Mouse (Mus musculus) lung, postnatal 14 days (tissue): ENCODE measurements at regions not wholly inside any gene's neighbourhood (a gene's known extent, or its start where the extent isn't known, plus 50 kb on each side); places are given as distances from the start of the nearest gene placed in this dataset.

Experiments
- DNase-seq: peaks from one replicate; pipeline ENCODE4 v3.0.0; 2021

DNA sequence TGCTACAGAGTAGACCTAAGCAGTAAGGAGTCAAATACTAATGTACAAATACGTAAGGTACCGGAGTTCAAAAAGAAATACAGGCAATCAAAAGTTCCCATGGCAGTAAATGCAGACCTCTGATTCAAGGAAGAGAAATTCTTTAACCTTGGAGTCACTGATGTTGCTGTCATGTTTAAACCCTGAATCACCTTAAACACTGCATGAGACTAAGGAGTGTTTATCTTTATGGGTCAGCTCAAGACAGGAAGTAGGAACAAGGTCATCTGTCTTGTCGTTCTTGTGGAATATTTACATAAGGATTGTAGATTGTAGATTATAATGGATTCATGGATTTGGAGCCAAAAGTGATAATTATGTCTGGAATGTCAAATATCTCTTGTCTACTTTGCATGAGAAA, 1708.7 kb upstream of the Slc10a2 start:
- DNase-seq = no peak

DNA sequence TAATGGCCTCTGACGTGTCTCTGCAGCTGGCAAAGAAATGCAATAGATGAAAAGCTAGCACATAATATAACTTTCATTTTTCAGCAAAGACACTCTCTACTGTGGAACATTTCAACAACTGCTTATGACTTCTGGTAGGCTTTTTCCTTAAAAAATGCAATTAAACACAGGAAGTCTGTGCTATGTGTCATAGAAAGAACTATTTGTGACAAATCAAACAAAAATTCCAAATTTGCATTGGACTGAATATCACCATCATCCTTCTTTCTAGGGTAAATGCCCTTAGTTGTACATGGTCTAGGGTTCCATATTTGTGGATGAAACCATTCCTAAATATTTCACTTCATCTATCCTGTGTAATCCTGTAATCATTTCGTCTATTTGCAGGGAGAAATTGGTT, 1702.0 kb upstream of the Slc10a2 start:
- DNase-seq = no peak

DNA sequence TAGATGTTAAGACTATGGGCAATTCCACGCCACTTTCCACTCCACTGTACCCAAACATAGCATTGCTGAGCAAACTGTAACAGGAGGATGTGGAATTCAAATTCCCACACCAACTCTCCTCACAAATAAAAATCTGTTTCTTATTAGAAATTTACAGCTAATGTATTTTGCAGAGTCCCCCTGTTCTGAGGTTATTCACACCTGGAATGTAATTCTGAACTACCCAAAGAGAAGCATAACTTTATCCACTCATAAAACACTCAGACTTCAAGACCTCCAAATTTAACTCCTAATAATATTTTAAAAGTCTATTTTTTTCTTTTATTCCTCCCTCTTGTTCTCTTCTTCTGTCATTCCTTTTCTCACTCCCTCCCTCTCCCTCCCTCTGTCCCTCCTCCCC, 1698.0 kb upstream of the Slc10a2 start:
- DNase-seq = no peak

DNA sequence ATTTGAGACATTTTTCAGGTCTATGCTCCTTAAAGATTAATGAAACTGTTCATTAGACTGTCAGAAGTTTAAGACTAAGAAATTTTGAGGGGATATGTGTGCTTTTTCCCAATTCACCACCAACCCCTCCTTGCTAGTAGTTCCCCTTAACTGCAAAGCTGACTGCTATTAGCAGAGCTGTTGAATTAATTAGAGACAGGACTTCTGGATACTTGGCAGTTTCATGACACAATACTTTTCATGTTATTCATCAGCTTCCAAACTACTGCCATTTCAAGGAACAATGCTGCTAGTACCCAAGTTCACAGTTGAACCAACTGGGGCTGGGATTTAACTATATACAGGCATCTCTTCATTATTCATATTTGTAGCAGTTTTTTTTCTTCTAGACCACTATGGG, 1695.9 kb upstream of the Slc10a2 start:
- no peak for DNase-seq

DNA sequence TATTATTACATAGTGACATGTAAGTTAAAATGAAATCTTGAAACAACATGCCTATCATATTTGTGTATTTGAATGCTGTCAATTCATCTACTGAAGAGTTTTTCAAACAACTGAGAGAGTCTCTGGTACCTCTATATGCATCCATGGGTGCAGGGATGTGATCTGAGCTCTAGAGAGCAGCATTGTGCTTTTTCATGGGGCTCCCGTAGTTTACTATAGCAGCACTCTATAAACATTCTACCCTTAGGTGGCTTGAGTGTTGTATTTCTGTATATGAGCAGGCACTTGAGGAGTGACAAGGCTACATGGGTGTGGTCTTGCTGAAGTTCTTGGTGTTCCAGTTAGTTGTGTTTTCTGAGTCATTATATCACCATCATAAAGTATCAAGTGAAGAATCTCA, 1683.9 kb upstream of the Slc10a2 start:
- no peak for DNase-seq

DNA sequence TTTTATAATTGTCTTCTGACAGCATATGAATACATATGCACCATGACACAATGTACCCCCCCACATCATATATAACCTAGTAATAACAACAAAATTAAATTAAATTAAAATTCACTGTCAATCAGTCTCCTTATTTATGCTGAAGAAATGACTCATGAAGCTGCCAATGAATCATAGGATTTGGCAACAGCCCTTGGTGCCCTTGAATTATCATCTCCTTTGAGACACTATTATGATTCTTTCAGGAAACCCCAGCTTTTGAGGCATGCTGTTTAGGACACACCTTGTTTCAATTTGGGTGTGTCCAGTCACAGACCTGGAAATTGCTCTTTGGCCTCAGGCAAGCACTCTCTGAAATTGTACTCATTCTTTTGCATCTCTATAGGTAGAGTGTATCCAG, 1675.8 kb upstream of the Slc10a2 start:
- no peak for DNase-seq

DNA sequence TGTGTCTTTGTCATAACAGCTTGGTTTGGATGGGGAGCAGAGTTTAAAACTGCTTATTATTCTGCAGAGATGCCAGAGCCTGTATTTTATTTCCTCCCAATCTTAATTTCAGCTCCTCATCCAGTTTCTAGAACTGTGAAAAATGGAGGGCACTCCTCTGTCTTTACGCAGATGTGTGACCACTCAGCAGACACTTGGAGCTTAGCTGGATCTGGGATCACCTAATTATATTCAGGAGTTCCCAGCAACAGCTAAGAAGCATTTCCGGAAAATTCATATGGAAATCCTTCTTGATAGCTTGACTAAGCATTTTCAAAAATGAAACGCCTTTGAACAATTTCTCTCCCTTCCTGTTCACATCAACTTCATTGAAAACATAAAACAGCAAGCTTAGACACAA, 1670.0 kb upstream of the Slc10a2 start:
- DNase-seq = no peak

DNA sequence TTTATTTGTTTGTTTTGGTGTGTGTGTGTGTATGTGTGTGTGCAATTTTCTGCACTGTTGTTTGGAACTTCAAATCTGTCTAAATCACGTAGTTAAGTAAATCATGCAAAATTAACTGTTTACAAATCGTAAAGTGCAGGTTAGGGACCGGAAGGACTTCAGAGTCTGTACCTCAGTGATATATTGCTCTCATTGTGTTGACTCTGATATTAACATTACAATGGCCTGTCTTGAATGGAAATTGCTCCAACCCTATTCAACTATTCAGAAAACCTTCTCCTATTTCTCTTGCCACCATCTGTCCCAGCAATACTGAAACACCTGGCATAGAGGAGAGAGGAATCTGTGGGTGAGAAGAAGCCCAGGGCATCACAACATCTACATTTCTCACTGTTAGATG, 1624.4 kb upstream of the Slc10a2 start:
- DNase-seq = no peak

DNA sequence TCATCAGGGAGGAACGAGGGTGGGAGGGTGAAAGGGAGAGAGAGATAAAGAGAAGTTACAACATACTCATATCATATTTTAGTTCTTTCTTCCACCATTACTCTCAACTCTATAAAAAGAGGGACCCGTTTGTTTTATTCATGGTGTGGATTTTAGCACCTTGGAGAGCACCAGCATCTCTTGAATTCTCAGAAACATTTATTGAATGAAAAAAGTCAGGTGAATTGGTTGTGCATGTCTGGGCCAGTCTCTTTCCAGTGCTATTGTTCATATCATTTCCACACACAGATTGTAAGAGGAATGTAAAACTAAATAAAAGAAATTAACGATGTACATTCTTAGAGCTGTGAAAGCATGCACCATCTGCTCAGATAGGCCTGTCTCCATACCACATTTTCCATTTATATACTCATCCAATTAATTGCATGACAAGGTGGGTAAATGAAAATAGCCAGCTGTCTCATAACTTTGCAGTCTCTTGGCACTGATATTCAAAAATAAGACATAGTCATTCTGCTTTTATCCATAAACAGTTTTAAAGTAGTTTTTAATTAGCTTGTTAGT, 1603.8 kb upstream of the Slc10a2 start:
- DNase-seq = no peak

DNA sequence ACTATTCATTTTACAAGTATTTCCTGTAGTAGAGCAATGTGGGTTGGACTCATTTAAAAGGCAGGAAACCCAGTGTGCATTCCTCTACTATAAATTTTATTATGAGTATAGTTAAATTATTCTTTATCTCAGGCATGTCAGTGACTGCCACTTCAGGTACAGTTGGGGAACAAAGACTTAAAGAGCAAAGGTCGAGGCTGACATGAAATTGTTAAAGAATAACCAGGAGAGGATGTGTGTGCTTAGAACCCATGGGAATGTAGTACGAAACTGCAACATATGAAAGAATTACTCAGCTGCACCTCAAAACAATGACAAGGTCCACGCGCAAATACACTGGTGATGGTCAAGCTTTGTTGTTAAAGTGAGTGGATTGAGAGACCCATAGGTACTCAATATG, 1583.4 kb upstream of the Slc10a2 start:
- no peak for DNase-seq

DNA sequence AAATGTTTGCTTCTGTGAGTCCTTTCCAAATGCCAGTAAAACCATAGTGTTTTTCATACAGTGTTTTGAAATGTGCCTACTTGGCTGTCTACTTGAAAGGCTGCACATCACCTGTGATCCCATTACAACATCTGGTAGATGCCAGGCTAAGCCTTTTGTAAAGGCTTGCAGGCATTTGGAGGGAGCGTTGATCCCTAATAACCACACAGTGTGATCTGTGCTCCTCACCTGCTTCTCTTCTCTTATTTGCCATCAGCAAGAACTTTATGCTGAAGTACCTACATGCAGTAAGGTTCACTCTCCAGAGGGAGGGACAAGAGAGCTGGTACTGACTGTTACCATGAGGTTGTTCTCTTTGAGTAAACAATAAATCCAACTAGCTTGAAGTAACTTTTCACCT, 1553.7 kb upstream of the Slc10a2 start:
- no peak for DNase-seq

DNA sequence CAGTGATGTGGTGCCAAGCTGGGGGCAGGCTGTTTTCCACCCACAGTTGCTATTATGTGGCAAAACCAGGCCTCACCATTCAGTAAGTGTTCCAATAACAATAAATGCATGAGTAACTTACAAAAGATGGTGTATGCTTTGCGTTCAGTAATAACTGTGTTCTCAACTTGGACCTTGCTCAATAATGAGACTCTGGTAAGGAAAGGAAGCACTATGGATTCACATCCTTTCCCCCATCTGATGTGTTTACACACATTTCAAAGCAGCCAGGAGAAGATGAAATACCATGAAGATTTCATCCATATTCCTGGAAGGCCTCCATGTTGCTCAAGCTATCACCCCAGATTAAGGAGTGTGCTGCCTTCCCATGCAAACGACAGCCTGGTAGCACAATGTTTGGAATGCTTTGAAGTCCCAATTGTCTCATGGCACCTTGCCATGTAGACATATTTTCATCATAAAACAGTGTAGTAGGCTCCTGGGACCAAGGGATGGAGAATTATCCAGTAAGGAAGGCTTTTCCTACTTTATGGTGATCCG, 1552.4 kb upstream of the Slc10a2 start:
- no peak for DNase-seq

DNA sequence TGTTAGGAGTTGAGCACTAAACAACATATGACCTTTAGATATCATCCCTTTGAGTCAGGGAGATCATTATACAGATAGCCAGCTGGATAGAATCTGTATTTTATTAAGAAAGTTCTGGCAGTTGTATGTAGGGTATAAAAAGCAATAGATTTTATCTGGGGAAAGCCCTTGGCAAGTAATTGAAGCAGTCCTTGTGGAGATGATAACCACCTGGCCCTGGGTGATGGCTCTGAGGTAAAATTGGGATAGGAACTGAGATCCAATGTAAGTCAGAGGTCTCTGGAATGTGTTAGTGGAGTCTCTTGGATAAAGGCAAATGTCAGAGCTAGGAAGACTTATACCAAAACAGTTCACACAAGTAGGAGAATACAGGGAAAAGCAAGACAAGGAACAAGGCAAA, 1547.0 kb upstream of the Slc10a2 start:
- DNase-seq = no peak

DNA sequence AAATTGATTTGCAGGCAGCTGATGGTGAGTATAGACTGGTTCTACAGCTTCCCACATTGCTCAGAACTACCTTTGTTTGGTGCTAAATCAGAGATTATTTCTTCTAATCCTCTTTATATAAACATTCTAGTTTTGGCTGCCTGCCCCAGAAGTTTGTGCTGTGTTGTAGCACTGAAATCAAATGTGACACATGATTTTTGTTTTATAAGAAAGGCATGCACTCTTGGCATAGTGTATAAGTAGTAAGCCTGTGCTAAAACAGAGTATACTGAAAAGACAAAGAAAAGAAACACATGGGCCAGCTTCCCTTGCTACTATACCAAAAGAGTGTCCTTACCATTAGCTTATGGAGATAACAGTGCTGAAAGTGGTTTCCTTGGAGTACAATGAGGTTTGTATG, 1542.9 kb upstream of the Slc10a2 start:
- DNase-seq = no peak

DNA sequence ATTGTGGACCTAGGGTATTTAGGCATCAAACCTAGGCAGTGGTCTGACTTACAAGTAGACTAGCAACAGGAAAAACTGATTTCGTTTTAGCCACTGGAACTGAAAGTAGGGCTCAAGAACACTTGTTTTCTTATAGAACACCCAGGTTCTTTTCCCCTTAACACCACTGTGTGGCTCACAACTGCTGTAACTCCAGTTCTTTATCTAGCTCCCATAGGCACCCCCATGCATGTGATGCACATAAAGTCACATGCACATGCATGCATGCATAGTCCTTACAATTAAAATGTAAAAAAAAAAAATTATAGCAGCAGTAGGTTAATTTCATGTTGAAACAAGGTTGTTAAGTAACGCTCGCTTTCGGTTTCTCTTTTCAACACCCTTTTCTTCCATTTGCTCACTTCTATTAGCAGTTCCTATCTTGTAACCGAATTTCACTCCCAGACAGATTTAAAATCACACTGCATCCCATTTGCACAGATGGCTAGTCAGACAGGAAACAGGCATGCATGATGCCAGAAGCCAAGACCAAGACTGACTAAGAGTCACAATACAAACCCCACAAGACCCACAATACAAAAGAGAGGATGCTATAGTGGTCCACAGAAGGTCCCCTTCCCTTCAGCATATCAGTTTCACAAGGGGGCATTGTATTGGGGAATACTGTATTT, 1540.3 kb upstream of the Slc10a2 start:
- no peak for DNase-seq

DNA sequence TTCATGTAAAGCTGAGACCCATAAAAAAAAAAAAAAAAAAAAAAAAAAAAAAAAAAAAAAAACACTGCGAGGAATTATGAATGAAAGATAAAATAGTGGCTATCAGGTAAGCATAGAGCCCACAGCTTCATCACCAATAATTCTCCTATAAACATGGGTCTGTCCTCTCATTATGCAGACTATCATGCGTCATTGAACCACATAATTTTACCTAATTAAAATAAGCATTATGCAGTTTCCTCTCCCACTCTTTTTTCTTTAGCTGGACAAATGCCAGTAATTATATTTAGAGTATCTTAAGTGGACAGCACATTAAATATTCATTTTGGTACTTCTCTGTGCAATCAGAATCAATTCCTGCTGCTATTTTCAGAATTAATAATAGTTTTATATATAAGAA, 1539.2 kb upstream of the Slc10a2 start:
- DNase-seq = no peak

DNA sequence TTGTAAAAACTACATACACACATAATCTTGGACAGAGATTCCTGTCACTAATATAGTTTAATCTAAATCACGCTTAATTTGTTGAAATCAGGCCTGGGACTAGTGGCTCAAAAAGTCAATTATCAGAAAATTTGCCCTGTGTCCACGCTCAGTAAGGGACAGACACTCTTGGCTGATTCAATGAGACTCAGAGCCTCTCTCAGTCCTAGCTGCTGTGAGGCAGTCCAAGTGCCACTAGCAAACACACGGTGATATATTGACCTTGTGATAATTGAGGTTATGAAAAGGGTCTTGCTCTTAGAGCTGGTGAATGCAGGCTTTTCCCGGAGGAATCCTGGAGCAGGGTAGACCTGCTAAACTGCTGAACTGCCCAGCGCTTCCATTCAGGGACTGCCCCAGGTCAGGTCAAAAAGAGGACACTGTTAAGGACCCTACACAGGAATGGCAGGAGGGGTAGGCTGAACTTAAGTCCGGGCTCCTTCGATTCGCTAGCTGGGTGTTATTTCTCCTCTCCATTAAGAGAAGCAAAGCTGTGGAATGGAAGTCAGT, 1521.9 kb upstream of the Slc10a2 start:
- no peak for DNase-seq

DNA sequence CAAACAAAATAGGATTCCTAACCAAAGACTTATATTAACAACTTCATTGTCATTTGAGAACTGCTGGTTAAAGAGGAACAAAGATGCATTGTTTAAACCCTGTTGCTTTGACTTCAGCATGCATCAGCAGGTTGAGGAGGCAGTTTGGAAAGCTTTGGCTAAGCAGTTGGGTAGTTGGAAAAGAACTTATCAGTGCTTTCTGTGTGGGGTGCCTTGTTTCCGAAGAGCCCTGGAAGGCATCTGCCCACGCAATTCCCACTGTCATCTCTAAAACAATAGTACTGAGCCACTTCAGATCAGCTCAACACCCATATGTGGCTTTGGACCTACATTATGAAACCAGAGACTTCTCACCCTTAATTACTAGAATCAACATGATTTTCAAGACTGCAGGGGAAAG, 1503.7 kb upstream of the Slc10a2 start:
- DNase-seq = no peak

DNA sequence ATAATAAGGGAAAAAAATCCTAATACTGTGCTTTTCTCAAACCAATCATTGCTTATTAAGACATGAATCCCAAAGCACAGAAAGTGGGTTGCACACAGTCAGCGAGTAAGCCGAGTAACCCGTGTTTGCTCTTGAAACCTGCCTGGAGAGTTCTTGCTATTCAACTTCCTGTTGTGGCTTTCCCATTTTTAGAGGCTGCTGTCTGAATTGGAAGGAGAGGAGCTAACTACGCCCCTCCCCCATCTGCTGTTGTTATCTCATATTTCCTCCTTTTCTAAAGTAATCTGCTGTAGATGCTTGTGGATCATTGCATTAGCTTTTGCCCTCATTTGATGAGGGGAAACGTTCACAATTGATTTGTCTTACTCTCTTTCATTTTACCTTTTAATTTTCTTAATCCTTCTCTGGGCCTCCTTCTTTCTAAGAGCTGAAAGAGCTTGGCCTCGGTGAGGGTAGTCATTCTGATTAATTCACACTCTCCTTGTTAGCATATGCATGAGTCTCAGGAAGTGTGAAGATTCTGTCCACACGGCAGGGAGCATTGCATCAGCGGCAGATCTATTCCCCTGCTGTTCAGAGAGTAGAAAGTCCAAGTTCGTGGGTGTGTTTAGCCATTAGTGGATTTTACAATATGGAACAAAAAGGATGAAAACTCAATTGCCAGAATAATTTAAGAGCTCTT, 1501.8 kb upstream of the Slc10a2 start:
- DNase-seq = no peak

DNA sequence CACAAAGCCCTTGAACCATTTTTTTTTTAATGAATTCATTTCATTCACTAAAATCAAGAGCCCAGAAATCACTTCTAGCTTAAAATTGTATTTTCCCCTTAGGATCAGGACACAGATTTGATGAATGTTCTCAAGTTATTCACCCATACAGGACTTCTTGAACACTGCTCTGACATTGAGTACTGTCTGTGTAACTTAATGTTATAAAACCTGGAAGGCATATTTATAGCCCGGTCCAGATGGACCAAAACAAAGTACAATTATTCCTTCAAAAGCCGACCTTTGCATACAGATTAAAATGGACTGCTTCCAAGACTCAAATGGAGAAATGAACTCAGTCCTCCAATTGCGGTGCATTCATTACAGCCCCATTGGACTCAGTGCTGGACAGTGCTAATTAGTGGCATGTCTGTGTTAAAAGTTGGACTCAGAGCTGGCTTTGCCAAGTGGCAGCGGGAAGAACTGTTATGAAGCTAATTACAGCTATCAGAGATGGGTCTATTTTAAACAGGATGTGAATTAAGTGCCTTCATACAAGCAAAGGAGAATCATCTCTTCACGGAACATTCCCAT, 1499.2 kb upstream of the Slc10a2 start:
- DNase-seq = no peak

DNA sequence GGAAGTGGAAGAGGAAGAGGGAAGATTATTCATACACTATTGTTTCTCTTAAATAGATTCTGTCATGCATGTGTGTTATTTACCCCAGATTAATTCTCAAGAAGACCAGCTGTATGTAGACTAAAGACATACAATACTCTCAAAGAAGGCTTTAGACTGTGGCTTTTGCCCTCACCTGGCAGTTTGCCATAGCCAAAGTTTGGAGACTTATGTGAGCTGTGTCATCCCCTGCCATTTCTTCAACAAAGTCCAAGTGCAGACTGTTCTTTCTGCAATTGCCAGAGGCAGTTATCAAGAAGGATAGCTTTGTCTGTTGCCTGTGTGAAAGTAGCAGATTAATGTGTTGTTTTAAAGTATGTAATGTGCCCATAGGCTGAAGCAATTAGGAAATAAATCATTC, 1485.0 kb upstream of the Slc10a2 start:
- no peak for DNase-seq

DNA sequence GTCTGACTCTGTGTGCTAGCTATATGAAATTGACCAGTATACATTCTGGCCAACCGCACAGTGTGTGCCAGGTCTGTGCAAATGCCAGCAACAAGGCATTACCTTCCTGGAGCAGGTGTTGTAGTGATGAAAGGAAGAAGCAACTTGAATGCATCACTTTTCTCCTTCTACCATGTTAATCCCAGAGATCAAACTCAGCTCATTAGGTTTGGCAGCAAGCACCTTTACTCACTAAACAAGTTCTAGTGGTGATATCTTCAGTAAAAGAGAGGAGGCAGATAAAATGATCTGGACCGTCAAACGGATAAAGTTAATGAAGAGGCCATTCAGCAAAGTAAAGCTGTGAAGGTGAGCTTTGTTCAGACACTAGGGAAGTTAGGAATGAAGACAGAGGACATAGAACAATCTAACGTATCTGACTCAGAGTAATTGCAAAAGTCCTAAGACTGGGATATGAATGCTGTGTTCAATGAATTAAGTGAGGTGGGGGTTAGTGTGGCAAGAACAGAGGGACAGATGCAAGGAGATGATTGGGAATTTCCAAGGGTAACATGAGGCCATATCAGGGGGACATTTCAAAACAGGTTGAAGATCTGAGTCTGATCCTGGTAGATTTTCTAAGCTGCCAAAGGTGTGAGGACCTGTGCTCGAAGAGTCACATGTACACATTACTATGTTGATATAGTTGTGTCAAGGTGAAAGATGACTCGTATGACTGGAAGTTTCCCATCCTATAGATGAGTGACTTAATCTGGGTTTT, 1478.4 kb upstream of the Slc10a2 start:
- no peak for DNase-seq

DNA sequence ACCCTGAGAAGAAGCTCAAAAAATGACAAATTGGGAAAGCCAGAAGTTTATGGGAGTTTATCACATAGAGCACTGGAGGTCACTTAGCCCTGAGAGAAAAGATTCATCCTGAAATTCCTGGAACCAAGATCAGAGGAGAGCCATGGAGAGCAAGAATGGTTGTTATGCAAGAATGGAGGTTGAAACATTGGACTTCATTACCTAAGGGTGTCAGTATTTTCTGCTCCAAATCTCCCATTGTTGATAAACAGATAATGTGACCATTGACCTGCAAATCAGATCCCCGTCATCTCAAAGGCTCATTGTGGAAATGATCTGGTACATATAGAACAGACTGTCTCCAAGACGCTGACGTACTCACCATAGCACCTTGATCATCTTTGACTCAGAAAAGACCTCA, 1477.6 kb upstream of the Slc10a2 start:
- no peak for DNase-seq
